23 mouse cellular contexts compared by ENCODE assay signal in the genomic region with DNA sequence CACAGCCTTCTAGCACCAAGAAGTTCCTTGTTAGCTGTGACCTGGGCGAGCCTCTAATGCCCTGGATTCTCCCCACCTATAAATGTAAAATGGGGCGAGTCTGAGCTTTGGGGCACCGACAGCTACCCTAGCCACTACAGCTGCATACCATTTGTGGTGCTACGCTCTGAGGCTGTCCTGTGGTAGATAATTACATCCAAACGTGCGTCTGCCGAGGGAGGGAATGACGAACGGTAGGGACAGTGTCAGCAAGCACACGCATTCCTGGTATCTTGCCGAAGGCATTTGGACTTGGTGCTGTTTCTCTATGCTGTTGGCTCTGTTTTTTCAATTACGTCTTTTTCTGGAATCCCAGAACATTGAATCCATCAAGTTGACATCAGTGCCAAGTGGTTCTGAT.
"Had no signal": no experiment of that assay in that cellular context is flagged by ENCODE, and none has a peak within 500 bp of the region (broad histone marks: within the 10 kb centered on the region; RNA-seq: fewer than 3 reads in every experiment).

No protein-coding gene starts in this region.

- H3K4me1 ChIP-seq: hindbrain, embryonic 13.5 days; hindbrain, embryonic 15.5 days; limb, embryonic 13.5 days; limb, embryonic 15.5 days had no signal

- H3K27me3 ChIP-seq: heart, embryonic 12.5 days; hindbrain, embryonic 15.5 days; kidney, embryonic 15.5 days; limb, embryonic 13.5 days; limb, embryonic 15.5 days had no signal

- H3K27ac ChIP-seq: heart, embryonic 10.5 days; hindbrain, embryonic 13.5 days; hindbrain, embryonic 15.5 days; hindbrain, postnatal 0 days; kidney, embryonic 15.5 days; kidney, postnatal 0 days; limb, embryonic 13.5 days; limb, embryonic 15.5 days; liver, embryonic 12.5 days had no signal

- DNase-seq: gastrocnemius, postnatal 10 days; heart, adult 18-20 months; heart, postnatal 10 days; heart, postnatal 36 days; kidney, adult 11 months; kidney, adult 2 months; kidney, adult 9 months; kidney, postnatal 14 days; kidney, postnatal 36 days; layer of hippocampus, adult 9-11 months; layer of hippocampus, postnatal 36 days; left cerebral cortex, postnatal 4 days had no signal

- H3K4me3 ChIP-seq: heart, embryonic 10.5 days; heart, embryonic 12.5 days; hindbrain, embryonic 13.5 days; hindbrain, embryonic 15.5 days; kidney, embryonic 15.5 days; limb, embryonic 13.5 days; limb, embryonic 15.5 days; liver, embryonic 12.5 days had no signal

- H3K36me3 ChIP-seq: heart, embryonic 10.5 days; heart, embryonic 12.5 days; hindbrain, embryonic 13.5 days; hindbrain, embryonic 15.5 days; kidney, embryonic 15.5 days; limb, embryonic 13.5 days; limb, embryonic 15.5 days; liver, embryonic 12.5 days had no signal

- H3K9ac ChIP-seq: heart, embryonic 12.5 days; hindbrain, embryonic 13.5 days; hindbrain, embryonic 15.5 days; kidney, embryonic 15.5 days; limb, embryonic 13.5 days; limb, embryonic 15.5 days; liver, embryonic 12.5 days had no signal

- ATAC-seq: hindbrain, postnatal 0 days; intestine, embryonic 16.5 days; liver, embryonic 12.5 days had no signal

- H3K9me3 ChIP-seq: heart, embryonic 10.5 days; heart, embryonic 12.5 days; hindbrain, embryonic 13.5 days; hindbrain, embryonic 15.5 days; kidney, embryonic 15.5 days; limb, embryonic 13.5 days; limb, embryonic 15.5 days; liver, embryonic 12.5 days had no signal

- H3K4me2 ChIP-seq: heart, embryonic 12.5 days; hindbrain, embryonic 13.5 days; hindbrain, embryonic 15.5 days; kidney, embryonic 15.5 days; limb, embryonic 13.5 days; limb, embryonic 15.5 days; liver, embryonic 12.5 days had no signal
